ENCODE assay signal across 8 mouse cellular contexts in genomic region chr12:99627898-99628231, GRCm38 (mm10).
DNase-seq lines count a peak whose midpoint lies in the region; ATAC-seq and TF ChIP-seq lines count a peak whose summit lies in the region.

No protein-coding gene starts in this region.

- H3K79me2 ChIP-seq in liver, adult 2 months (ENCODE audit: control insufficient read depth, insufficient read depth, low read length) = no peaks in the 10 kb centered on the region

- H3K9ac ChIP-seq in embryonic facial prominence, embryonic 11.5 days (replicated peaks; ENCODE audit: low read length) = peak overlapping the region; percentile 37
- H3K9ac ChIP-seq in heart, embryonic 12.5 days = peak overlapping the region; percentile 71
- H3K9ac ChIP-seq in kidney, postnatal 0 days (ENCODE audit: low read depth, low read length) = peak overlapping the region; percentile 39; the same call in 1 of the 2 replicates
- H3K9ac ChIP-seq in liver, adult 2 months (ENCODE audit: low read depth, low read length) = peak overlapping the region; percentile 53

- no peaks in the 10 kb centered on the region for H3K36me3 ChIP-seq in embryonic facial prominence, embryonic 11.5 days (replicated peaks; ENCODE audit: control insufficient read depth, insufficient read depth, low read depth, low read length)
- no peaks in the 10 kb centered on the region for H3K36me3 ChIP-seq in heart, embryonic 12.5 days
- H3K36me3 ChIP-seq in kidney, postnatal 0 days (ENCODE audit: insufficient read depth, low read length) = no peaks in the 10 kb centered on the region
- no peaks in the 10 kb centered on the region for H3K36me3 ChIP-seq in liver, adult 2 months (ENCODE audit: control insufficient read depth, insufficient read depth, low read length)

- DNase-seq in 416B (ENCODE audit: low read depth) = peak; percentile 78
- peak; percentile 91 for DNase-seq in adrenal gland, postnatal 25 days
- peak; percentile 96 for DNase-seq in embryonic facial prominence, embryonic 11.5 days (ENCODE audit: low spot score)
- peak; percentile 82 for DNase-seq in kidney, postnatal 0 days (ENCODE audit: low spot score)
- DNase-seq in liver, adult 2 months (ENCODE audit: extremely low read depth, low read depth, low spot score) = peak; percentile 22
- DNase-seq in monocyte, adult 2 months (ENCODE audit: low read depth in 1 of 2, low spot score in 2 of 2) = peak; percentile 54 to 83
- peak; percentile 74 to 83 for DNase-seq in spleen, postnatal 14 days (ENCODE audit: low spot score in 2 of 2)

- TF ChIP-seq POLR2A in liver, adult 2 months (IDR thresholded peaks at IDR 0.05; ENCODE audit: extremely low read depth, insufficient read depth, low read length) = no peak

- H3K4me1 ChIP-seq in embryonic facial prominence, embryonic 11.5 days (ENCODE audit: control insufficient read depth, insufficient read depth, low read length) = peaks cover 2% of the 10 kb centered on the region; the same call in 1 of the 2 replicates
- peaks cover 4% of the 10 kb centered on the region for H3K4me1 ChIP-seq in heart, embryonic 12.5 days (replicated peaks)
- no peaks in the 10 kb centered on the region for H3K4me1 ChIP-seq in kidney, postnatal 0 days (replicated peaks; ENCODE audit: insufficient read depth, low read length)
- H3K4me1 ChIP-seq in liver, adult 2 months (ENCODE audit: control insufficient read depth, insufficient read depth, low read length) = peaks cover 3% of the 10 kb centered on the region; the same call in 1 of the 2 replicates

- TF ChIP-seq CTCF in kidney, postnatal 0 days (IDR thresholded peaks at IDR 0.05; ENCODE audit: low read depth) = no peak
- no peak for TF ChIP-seq CTCF in liver, adult 2 months (IDR thresholded peaks at IDR 0.05; ENCODE audit: low read depth, low read length)

- no peak overlapping the region for H3K27ac ChIP-seq in embryonic facial prominence, embryonic 11.5 days (replicated peaks; ENCODE audit: low read depth, low read length)
- H3K27ac ChIP-seq in heart, embryonic 12.5 days (ENCODE audit: poor library complexity, severe bottlenecking) = no peak overlapping the region
- no peak overlapping the region for H3K27ac ChIP-seq in kidney, postnatal 0 days
- H3K27ac ChIP-seq in liver, adult 2 months (replicated peaks; ENCODE audit: insufficient read depth, low read depth, low read length) = no peak overlapping the region

- H3K9me3 ChIP-seq in embryonic facial prominence, embryonic 11.5 days (replicated peaks; ENCODE audit: control insufficient read depth, low read length) = no peaks in the 10 kb centered on the region
- no peaks in the 10 kb centered on the region for H3K9me3 ChIP-seq in heart, embryonic 12.5 days (replicated peaks)
- H3K9me3 ChIP-seq in kidney, postnatal 0 days (replicated peaks; ENCODE audit: low read length) = no peaks in the 10 kb centered on the region

- ATAC-seq in embryonic facial prominence, embryonic 11.5 days (replicated peaks; ENCODE audit: insufficient number of reproducible peaks, low FRiP score, low TSS enrichment, low read depth) = peak; percentile 90
- peak; percentile 91 for ATAC-seq in heart, embryonic 12.5 days (ENCODE audit: insufficient number of reproducible peaks, low FRiP score)
- ATAC-seq in kidney, postnatal 0 days (replicated peaks; ENCODE audit: low FRiP score, low read depth) = peak; percentile 96

- WGBS in embryonic facial prominence, embryonic 11.5 days = under 1% methylated on average over 28 of the region's 30 CpGs
- WGBS in heart, embryonic 12.5 days = under 1% methylated on average over 30 of the region's 30 CpGs
- WGBS in kidney, postnatal 0 days = 1% methylated on average over 29 of the region's 30 CpGs
- WGBS in liver, adult 2 months = under 1% methylated on average over 30 of the region's 30 CpGs

- H3K27me3 ChIP-seq in embryonic facial prominence, embryonic 11.5 days (ENCODE audit: control insufficient read depth, insufficient read depth, low read length) = no peaks in the 10 kb centered on the region
- no peaks in the 10 kb centered on the region for H3K27me3 ChIP-seq in heart, embryonic 12.5 days (replicated peaks)
- no peaks in the 10 kb centered on the region for H3K27me3 ChIP-seq in kidney, postnatal 0 days (ENCODE audit: insufficient read depth, low read length)
- no peaks in the 10 kb centered on the region for H3K27me3 ChIP-seq in liver, adult 2 months (ENCODE audit: control insufficient read depth, insufficient read depth, low read length)

- H3K4me2 ChIP-seq in embryonic facial prominence, embryonic 11.5 days (ENCODE audit: low read depth, low read length) = peak overlapping the region; percentile 82
- H3K4me2 ChIP-seq in heart, embryonic 12.5 days = peak overlapping the region; percentile 82
- peak overlapping the region; percentile 88 for H3K4me2 ChIP-seq in kidney, postnatal 0 days (ENCODE audit: low read length)

- H3K4me3 ChIP-seq in embryonic facial prominence, embryonic 11.5 days (ENCODE audit: low read depth, low read length) = peak overlapping the region; percentile 61
- peak overlapping the region; percentile 74 for H3K4me3 ChIP-seq in heart, embryonic 12.5 days
- peak overlapping the region; percentile 62 for H3K4me3 ChIP-seq in kidney, postnatal 0 days (replicated peaks; ENCODE audit: low read depth, low read length)
- peak overlapping the region; percentile 60 for H3K4me3 ChIP-seq in liver, adult 2 months (ENCODE audit: insufficient read depth, low read depth, low read length)

Comparison
In these comparisons a context has a peak if more than half of its experiments do, and no peak if none do; other contexts are left out.
1. DNase-seq: peak in every context shown above with its lines; median percentile 96 in embryonic facial prominence, embryonic 11.5 days; 91 in adrenal gland, postnatal 25 days; 82 in kidney, postnatal 0 days; 78 in spleen, postnatal 14 days; 78 in 416B; 68 in monocyte, adult 2 months; 22 in liver, adult 2 months.